Mouse (Mus musculus) hematopoietic stem cell, adult 5-6 weeks (primary cell): ENCODE measurements around the gene Rcan1. TPM values are rescaled to one million over a fixed set of nuclear protein-coding genes. Genes with fewer than 3 reads are reported as not detected.
"Not testable (repeated sequence)": the region's sequence is repeated elsewhere in the genome, so short reads cannot be mapped to it uniquely, and the experiment has no call there.

Source experiments
- ATAC-seq, 2 experiments: fragments of 125-278 bp in 1 of 2; replicated peaks in 1 of 2; 2 replicates each; pipeline ENCODE4 v1.8.0; 2016 to 2017; ENCODE audit warnings: inconsistent platforms in 2 of 2, mild to moderate bottlenecking in 2 of 2, moderate number of reproducible peaks in 2 of 2, low read depth in 1 of 2, moderate TSS enrichment in 1 of 2; ENCODE audit not compliant: low FRiP score in 2 of 2, poor library complexity in 2 of 2, severe bottlenecking in 2 of 2, insufficient read depth in 1 of 2, low TSS enrichment in 1 of 2
- total RNA-seq: library from RNA; stranded (forward); fragments of 172-1452, 232-1000 nt; gene quantifications from 2 replicates; pipeline ENCODE4 v1.2.3, GENCODE M21; 2017

Rcan1 gene
- total RNA-seq, 1 experiment from 2014 or later, result 5.7 TPM

DNA sequence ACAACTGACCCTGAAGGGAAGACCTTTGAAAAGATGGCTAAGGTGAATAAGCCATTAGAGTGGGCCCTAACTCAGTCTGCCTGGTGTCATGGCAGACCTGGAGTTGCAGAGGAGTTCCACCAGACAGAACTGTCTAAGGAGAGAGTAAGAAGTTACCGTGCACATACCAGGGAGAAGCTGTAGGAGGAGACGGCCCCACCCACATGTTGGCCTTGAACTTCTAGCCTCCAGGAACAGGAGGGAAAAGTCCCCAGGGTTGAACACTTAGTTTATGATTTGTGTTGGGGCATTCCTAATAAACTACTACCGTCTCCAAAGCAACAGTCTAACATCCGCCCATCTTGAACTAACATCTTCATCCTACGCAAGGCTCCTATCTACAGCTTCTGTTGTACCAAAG lies 50.0 kb downstream of the Rcan1 start:
- ATAC-seq, result no peak

DNA sequence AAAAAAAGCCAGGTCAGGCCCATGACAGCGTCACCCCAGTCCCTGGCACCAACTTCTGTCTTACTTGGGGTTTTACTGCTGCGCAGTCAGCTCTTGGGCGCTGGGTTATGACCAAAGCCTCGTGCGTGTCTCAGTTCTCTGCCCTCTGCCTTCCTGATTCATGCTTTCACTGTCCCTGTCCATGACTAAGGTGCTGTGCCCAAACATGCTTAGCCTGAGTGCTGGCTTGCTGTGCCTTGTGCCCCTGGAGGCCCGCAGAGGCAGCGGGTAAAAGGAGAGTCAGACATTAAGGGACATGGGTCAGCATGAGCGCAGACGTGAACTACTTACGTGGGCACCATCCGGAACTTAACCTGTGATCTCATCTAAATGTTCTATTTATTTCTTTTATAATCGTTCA lies 51.6 kb downstream of the Rcan1 start:
- ATAC-seq, result no peak

DNA sequence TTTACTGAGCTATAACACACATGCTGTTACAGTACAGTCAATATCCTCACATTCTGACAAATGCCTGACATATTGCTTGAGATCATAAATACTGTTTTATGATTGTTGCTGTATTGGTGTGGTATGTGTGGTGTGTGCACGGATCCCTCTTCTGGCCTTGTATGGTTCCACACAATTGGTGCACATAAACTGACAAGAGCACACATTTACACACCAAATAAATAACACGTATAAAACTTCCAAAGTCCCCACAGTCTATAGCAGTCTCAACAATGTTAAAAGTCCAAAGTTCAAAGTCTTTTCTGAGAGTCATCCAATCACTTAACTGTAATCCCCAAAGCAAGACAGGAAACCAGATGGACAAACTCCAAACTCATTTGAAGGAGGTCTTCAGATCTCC lies 53.4 kb downstream of the Rcan1 start:
- no peak for ATAC-seq

DNA sequence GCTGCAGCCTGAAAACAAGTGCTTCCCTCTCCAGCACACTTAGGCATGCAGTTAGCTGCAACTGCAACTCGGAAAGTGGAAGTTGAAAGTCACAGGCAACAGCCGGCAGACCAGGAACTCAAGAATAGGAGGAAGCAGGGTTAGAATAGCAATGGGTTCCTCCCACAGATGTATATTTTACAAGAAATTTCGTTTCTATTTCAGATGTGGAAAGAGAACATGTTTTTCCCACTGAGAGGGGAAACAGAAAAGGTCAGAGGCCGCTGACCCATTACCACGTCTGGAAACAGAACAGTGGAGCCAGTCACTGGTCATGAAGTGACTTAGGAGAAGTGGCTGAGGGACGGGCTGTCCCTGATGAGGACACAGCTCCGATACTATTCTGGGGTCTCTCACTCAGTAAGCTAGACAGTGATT lies 55.0 kb downstream of the Rcan1 start:
- peak; percentile 68 to 78 for ATAC-seq

DNA sequence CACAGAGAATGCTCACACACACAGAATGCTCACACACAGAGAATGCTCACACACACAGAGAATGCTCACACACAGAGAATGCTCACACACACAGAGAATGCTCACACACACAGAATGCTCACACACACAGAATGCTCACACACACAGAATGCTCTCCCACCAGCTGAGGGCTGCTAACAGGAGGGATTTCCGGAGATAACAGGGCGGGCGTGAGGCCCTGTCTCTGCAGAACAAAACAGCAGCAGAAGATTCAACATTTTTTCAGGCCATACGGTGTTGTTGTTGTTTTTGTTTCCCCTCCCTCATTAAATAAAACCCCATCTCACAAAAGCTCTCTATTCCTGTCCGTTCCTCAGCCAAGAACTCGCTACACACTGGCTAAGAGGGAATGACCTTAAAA lies 55.6 kb downstream of the Rcan1 start:
- ATAC-seq, result not testable (repeated sequence)

DNA sequence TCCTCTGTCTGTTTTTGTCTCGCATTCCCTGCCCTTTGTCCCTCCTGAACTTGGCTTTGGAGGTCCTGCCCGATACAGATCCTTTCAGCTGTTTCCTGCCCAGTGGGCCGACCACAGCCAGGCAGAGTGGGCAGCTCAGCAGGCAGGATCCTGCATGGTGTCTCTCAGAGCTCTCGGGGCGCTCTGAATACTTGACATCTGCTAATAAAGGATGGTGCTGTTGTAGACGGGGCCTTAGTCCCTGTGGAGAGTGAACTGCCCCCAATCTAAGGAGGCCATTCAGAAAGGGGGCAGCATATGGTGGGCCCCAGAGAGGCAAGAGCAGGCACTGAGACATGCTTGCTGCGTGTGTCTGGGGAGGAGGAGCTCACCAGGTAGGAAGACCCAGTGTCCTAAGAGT lies 57.8 kb downstream of the Rcan1 start:
- ATAC-seq, result 0 out of 4 replicates have a peak, but pooled peaks of 1 of the 2 experiments have one; percentile 14

DNA sequence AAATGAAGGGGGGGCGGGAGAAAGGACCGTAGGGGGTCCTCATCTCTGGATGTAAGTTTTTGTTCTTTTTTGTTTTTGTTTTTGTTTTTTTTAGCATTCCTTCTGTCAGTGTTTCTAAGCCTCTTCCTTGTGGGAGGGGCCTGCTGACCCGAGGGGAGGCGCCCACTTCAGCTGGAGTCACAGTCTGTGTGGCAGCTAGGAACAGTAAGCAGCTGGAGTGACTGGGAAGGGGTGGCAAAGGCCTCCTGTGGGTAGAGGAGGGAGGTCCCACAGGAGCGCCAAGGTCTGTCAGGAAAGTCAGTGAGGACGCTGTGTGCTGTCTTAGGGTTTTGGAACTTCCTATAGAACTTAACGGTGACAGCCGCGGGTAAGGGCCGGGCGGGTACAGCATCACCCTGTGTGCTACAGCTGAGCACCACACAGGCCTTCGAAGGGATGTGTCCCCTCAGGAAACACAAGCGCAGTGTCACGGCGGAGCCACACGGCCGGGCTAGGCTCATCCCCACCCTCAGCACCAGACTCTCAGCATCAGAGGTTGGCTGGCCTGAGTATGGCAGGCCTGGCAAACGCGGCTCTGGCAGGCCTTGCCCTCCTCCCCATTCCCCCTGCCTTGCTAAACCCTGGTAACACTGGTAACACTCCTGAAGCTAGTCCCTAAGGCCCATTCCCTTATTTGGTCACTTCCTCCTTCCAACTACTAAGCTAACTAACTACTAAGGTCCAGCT lies 58.5 kb downstream of the Rcan1 start:
- 0 out of 4 replicates have a peak, but pooled peaks of 1 of the 2 experiments have one; percentile 19 for ATAC-seq

DNA sequence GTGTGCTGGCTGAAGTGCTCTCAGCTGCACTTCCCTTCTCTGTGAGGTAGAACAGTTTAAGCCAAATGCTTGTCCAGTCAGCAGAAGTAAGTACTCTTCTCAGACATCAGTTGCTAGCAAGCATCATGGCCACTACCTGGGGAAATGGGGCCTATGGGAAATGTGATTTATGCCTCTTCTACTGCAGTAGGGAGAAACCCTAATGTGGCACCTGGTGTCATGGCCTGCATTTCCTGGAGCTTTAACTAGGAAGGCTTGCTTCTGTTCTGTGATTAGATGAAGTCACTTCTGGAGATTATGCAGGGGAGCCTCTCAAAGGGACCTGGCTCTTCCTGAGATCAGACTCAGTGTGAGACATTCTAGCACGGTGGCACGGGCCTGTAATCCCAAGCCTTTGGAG lies 60.3 kb downstream of the Rcan1 start:
- no peak for ATAC-seq

DNA sequence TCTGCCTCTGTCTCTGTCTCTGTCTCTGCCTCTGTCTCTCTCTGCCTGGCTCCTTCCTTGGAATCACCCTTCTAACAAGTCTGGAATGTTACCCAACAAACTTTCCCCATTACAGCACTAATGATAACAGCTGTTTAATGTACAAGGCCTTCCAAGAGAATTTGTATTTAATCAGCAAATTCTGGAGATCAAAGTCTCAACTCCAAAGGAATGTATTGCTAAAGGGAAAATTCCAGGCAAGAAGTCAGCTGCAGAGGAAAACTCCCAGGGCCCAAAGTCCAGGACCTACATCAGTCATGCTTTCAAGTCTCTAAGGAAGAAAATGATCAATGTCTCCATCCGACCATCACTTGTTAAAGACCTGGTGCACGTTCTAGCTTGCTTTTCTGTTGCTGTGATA lies 62.8 kb downstream of the Rcan1 start:
- ATAC-seq, result no peak

DNA sequence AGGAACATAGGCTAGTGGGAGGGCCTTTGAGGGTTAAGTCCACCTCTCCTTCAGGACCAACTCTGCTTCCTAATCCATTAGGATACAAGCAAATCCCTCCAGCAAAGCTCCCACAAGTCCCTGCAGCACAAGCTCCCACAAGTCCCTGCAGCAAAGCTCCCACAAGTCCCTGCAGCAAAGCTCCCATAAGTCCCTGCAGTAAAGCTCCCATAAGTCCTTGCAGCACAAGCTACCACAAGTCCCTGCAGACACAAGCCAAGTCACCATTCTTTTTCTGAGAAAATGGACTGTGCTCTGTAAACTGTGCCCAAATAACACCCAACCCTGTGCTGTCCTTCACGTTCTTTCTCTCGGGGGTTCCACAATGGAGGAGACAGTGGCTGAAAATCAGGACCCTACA lies 66.5 kb downstream of the Rcan1 start:
- ATAC-seq, result no peak

DNA sequence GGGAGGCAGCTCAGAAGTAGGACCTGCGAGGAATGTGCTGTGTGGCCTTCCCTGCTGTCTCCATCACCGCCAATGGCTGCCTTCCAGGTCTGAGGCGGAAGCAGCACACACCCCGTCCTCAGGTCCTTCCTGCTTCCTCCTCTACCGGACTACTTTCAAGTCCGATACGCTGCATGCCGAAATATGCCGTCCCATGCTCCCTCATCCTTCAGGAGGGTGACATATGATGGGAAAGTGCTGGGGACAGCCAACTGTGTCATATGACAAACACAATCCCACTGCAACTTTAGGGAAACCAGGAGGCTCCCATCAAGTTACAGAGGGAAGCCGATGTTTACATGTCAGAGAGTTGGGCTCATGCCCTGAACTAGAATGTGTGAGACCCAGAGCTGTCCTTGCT lies 67.6 kb downstream of the Rcan1 start:
- ATAC-seq, result no peak

DNA sequence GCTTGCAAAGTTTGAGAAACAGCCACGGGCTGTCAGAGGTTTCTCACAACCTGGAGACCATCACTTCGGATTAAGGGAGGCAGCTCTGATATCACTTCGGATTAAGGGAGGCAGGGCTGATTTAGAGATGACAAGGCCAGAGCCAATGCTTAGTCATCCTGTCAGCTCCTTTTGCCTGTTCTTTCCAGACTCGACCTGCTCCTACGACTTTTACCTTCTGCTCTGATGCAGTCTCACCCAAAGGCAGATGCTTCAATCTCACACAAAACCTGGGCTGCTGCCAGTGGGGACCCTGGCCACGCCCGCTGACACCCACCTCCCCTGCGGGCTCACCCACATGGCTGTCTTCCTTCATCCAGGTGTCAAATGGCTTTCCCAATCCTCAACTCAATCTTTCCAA lies 68.5 kb downstream of the Rcan1 start:
- no peak for ATAC-seq

DNA sequence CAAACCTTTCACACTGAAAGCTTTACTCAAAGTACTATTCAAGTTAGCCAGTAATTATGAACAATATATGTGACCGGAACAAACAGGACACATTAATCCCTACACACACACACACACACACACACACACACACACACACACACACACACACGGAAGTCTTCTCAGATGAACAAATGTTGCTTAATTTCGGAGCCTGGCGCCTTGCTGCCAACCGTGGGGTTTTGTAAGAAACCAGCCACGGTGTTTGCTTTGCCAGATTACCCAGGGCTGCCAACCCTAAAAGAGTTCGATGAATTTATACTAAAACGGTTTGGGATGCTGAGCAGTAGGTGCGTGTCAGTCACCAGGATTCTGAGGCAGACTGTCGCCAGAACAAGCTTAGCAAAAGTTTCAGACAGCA lies 69.5 kb downstream of the Rcan1 start:
- ATAC-seq, result no peak

DNA sequence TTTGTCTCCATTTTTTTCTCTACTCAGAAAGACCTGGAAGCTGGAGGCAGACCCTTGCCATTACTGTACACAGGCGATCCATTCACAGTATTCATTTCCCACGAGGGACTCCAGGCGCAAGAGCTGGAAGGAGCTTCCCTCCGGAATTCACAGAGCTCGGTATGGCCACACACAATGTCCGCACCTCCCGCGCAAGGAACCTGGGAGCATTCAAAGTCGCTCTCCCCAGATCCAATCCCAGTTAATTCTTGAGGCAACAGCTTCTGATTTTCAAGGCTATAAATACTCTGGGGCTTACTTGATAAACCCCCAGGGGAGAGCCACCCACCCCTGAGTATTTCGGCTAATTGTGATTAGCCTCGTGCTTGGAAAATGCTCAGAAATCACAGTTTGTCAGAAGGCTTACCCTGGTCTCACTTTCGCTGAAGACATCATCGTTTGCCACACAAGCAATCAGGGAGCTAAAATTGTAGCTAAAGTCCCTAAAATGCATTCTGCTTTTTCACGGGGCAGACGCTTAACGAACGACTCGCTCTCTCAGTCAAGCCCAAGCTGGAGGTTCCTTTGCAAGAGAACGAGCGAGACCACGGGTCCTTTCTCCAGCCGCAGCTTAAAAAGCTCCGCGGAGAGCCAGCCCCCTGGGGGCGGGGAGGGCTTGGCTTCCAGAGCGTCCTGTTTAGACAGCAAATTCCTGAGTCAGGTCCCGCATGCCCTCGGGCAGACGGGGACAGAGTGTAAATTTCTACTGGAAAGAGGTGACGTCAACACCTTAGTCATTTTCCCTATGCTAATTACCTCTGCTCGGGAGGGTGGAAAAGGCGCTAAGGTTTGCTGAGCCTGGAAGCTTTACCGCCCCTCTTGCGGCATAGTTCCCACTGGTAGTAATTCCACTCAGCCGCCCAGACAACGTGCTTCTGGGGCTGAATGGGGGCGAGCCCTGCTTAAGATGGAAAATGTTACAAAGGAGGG lies 70.9 kb downstream of the Rcan1 start:
- ATAC-seq, result peak; percentile 63 to 66

DNA sequence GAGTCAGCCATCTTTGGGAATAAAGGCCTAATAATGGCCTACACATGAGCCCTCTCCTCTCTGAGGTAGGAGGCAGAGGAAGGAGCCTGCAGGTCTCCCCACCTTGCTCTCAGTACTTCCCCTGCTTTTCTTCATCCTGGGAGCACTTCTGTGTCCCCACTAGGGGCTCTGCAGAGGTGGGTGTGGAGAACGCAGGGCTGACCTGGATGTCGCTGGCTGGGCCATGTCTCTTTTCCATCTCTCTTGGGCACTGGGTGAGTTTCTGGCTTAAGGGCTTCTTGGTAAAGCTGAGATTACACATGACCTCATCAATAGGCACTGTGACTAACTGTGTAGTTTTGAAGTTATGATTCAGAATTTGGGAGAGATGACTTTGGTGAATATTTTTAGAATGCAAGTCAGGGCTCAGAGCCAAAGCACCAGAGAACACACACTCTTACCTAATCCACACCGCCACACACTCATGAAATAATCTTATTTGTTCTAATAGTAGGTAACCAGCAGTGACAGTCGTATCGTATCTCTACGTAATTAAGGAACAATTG lies 72.0 kb downstream of the Rcan1 start:
- ATAC-seq, result no peak

DNA sequence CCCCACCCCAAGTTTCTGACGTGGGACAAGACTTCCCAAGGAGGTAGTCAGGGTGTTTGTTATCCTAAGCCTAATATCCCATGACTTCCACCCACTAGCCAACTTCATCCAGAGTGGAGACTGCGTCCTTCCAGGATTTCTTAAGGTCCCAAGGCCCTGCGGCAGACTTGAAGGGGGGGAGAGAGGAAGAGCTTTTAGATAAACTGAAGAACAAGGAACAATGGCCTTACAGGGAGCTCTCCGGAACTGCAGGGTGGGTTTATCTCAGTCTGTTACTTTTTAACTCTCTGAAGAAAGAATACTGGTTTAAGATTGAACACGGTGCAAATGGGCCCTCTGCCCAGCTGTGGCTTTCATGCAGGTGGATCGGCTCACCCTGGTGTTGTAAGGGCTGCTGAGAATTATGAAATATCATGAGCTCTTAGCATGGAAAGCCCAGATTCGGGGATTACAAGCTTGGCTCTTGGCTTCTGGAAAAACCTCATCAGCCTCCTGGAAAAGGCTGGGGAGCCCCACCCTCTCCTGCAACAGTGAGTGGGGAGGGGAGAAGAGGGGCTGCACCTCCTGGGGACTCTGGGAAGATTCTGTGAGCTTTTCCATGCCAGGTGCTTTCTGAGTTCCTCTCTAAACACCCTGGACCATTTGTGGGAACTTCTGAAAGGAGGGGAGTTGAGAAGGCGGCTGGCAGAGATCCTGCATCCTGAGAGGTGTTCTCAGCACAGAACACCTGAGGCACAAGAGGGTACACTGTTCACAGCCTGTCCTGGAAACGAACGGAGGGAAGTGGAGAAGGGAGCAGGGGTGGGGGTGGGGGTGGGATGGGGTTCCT lies 72.7 kb downstream of the Rcan1 start:
- no peak for ATAC-seq

DNA sequence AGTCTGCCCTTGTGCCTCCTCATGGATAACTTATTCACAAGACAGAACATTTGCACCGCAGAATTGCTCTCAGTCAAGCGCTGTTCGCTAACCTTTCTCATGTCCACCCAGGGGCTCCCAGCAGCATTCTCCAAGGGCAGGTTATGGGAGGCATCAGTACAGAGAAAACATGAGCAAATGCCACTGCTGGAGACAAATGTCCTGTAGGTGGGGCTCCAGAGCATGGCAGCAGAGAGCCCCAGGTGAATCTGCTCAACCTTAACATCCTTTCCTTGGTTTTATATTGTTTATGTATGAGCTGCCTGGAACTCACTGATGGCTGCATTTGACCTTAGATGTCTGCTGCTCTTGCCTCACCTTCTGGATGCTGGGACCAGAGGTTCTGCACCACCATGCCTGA lies 76.9 kb downstream of the Rcan1 start:
- no peak for ATAC-seq
